Mouse (Mus musculus): Measurements from ENCODE around the gene Snx27. TPM values are rescaled to one million over a fixed set of nuclear protein-coding genes. Genes with fewer than 3 reads are reported as not detected.

Snx27 gene
- 33.5 and 39.3 TPM in 2 replicates for polyA plus RNA-seq (2015; fragmentation: Nextera tagmentation; extraction: Ambion mirVana)

- DNase-seq (ENCODE audit: low spot score) = peak; percentile 94
These were observed at the start of gene Snx27 for GRCm38 (mm10) chr3:94582456-94582891. TSS of gene Snx27 (minus strand) at chr3:94582716.

- DNase-seq (ENCODE audit: low spot score) = no peak
These were observed 47.4 kb upstream of the Snx27 start for GRCm38 (mm10) chr3:94629876-94630275.

GRCm38 (mm10) chr3:94628712-94629111, 46.2 kb upstream of the Snx27 start:
- no peak for DNase-seq (ENCODE audit: low spot score)

- no peak for DNase-seq (ENCODE audit: low spot score)
These were observed 41.8 kb upstream of the Snx27 start for GRCm38 (mm10) chr3:94624281-94624680.

GRCm38 (mm10) chr3:94622550-94622949, 40.0 kb upstream of the Snx27 start:
- DNase-seq (ENCODE audit: low spot score) = no peak

GRCm38 (mm10) chr3:94621740-94622507, 39.4 kb upstream of the Snx27 start:
- DNase-seq (ENCODE audit: low spot score) = no peak

- DNase-seq (ENCODE audit: low spot score) = peak; percentile 55
These were observed 34.2 kb upstream of the Snx27 start for GRCm38 (mm10) chr3:94616717-94617116.

- no peak for DNase-seq (ENCODE audit: low spot score)
These were observed 30.9 kb upstream of the Snx27 start for GRCm38 (mm10) chr3:94613258-94613878.

GRCm38 (mm10) chr3:94612274-94612673, 29.8 kb upstream of the Snx27 start:
- DNase-seq (ENCODE audit: low spot score) = no peak

- DNase-seq (ENCODE audit: low spot score) = no peak
These were observed 29.3 kb upstream of the Snx27 start for GRCm38 (mm10) chr3:94611834-94612233.

- no peak for DNase-seq (ENCODE audit: low spot score)
These were observed 28.8 kb upstream of the Snx27 start for GRCm38 (mm10) chr3:94611343-94611742.

GRCm38 (mm10) chr3:94610581-94610980, 28.1 kb upstream of the Snx27 start:
- DNase-seq (ENCODE audit: low spot score) = no peak

- no peak for DNase-seq (ENCODE audit: low spot score)
These were observed 27.1 kb upstream of the Snx27 start for GRCm38 (mm10) chr3:94609621-94610020.

- peak; percentile 49 for DNase-seq (ENCODE audit: low spot score)
These were observed 19.4 kb upstream of the Snx27 start for GRCm38 (mm10) chr3:94601959-94602358.

- DNase-seq (ENCODE audit: low spot score) = no peak
These were observed 14.8 kb upstream of the Snx27 start for GRCm38 (mm10) chr3:94597224-94597779.

- no peak for DNase-seq (ENCODE audit: low spot score)
These were observed 13.4 kb upstream of the Snx27 start for GRCm38 (mm10) chr3:94595871-94596287.

GRCm38 (mm10) chr3:94591066-94591465, 8.6 kb upstream of the Snx27 start:
- no peak for DNase-seq (ENCODE audit: low spot score)

- no peak for DNase-seq (ENCODE audit: low spot score)
These were observed 5.4 kb upstream of the Snx27 start for GRCm38 (mm10) chr3:94587962-94588361.

GRCm38 (mm10) chr3:94582944-94583343, 428 bp upstream of the Snx27 start:
- DNase-seq (ENCODE audit: low spot score) = no peak

GRCm38 (mm10) chr3:94581793-94582455, 592 bp downstream of the Snx27 start:
- no peak for DNase-seq (ENCODE audit: low spot score)

GRCm38 (mm10) chr3:94581138-94581780, 1.3 kb downstream of the Snx27 start:
- no peak for DNase-seq (ENCODE audit: low spot score)
